Mouse (Mus musculus): ENCODE data around the gene Trnau1ap. TPM values are rescaled to one million over a fixed set of nuclear protein-coding genes. Genes with fewer than 3 reads are reported as not detected.

Gene Trnau1ap
- polyA plus RNA-seq, 1 experiment from 2014 or later: 89.3 TPM

- no peak for DNase-seq (ENCODE audit: low spot score)
These were observed 17.3 kb upstream of the Trnau1ap start for GRCm38 (mm10) chr4:132346661-132347060.

GRCm38 (mm10) chr4:132346261-132346660 is 16.9 kb upstream of the Trnau1ap start:
- Histone ChIP-seq H3K4me3 (ENCODE audit: low read depth, low read length) (no peak overlapping the region), H3K9ac (ENCODE audit: low read depth, low read length) (no peak overlapping the region)
- ATAC-seq (replicated peaks; ENCODE audit: low FRiP score): no peak

More at GRCm38 (mm10) chr4:132346661-132347060, 17.3 kb upstream of the Trnau1ap start:
- Histone ChIP-seq H3K4me2 (no peak overlapping the region), H3K36me3 (ENCODE audit: control insufficient read depth, insufficient read depth, low read length) (peaks cover 12% of the 10 kb centered on the region), H3K27me3 (replicated peaks; ENCODE audit: control insufficient read depth, insufficient read depth, low read length) (no peaks in the 10 kb centered on the region), H3K4me1 (replicated peaks; ENCODE audit: control insufficient read depth, insufficient read depth, low read length) (peaks cover 21% of the 10 kb centered on the region), H3K9me3 (ENCODE audit: control insufficient read depth, low read length) (no peaks in the 10 kb centered on the region), H3K27ac (ENCODE audit: low read depth, low read length) (no peak overlapping the region), H3K9ac (ENCODE audit: low read depth, low read length) (no peak overlapping the region), H3K4me3 (ENCODE audit: low read depth, low read length) (no peak overlapping the region)
- 57% methylated on average over 3 of the region's 3 CpGs for WGBS
- no peak for ATAC-seq (replicated peaks; ENCODE audit: low FRiP score)

GRCm38 (mm10) chr4:132345843-132346212 is 16.5 kb upstream of the Trnau1ap start:
- peak overlapping the region; percentile 69 for H3K4me3 ChIP-seq (ENCODE audit: low read depth, low read length)
- H3K9me3 ChIP-seq (ENCODE audit: control insufficient read depth, low read length): no peaks in the 10 kb centered on the region
- peaks cover 6% of the 10 kb centered on the region for H3K36me3 ChIP-seq (ENCODE audit: control insufficient read depth, insufficient read depth, low read length)
- peaks cover 18% of the 10 kb centered on the region for H3K4me1 ChIP-seq (replicated peaks; ENCODE audit: control insufficient read depth, insufficient read depth, low read length)
- H3K4me2 ChIP-seq: peak overlapping the region; percentile 72
- H3K27me3 ChIP-seq (replicated peaks; ENCODE audit: control insufficient read depth, insufficient read depth, low read length): no peaks in the 10 kb centered on the region
- DNase-seq (ENCODE audit: low spot score) (no peak), ATAC-seq (replicated peaks; ENCODE audit: low FRiP score) (no peak)
- peak overlapping the region; percentile 66; the same call in 1 of the 2 replicates for H3K27ac ChIP-seq (ENCODE audit: low read depth, low read length)
- 46% methylated on average over 5 of the region's 5 CpGs for WGBS
- H3K9ac ChIP-seq (ENCODE audit: low read depth, low read length): no peak overlapping the region

More at GRCm38 (mm10) chr4:132346261-132346660, 16.9 kb upstream of the Trnau1ap start:
- peak overlapping the region; percentile 72 for H3K4me2 ChIP-seq
- H3K36me3 ChIP-seq (ENCODE audit: control insufficient read depth, insufficient read depth, low read length): peaks cover 8% of the 10 kb centered on the region
- no peak for DNase-seq (ENCODE audit: low spot score)
- H3K27me3 ChIP-seq (replicated peaks; ENCODE audit: control insufficient read depth, insufficient read depth, low read length): no peaks in the 10 kb centered on the region
- 82% methylated on average over 4 of the region's 4 CpGs for WGBS
- no peak overlapping the region for H3K27ac ChIP-seq (ENCODE audit: low read depth, low read length)
- H3K4me1 ChIP-seq (replicated peaks; ENCODE audit: control insufficient read depth, insufficient read depth, low read length): peaks cover 18% of the 10 kb centered on the region
- H3K9me3 ChIP-seq (ENCODE audit: control insufficient read depth, low read length): no peaks in the 10 kb centered on the region

- ATAC-seq (replicated peaks; ENCODE audit: low FRiP score) (peak; percentile 81), DNase-seq (ENCODE audit: low spot score) (peak; percentile 95)
- Histone ChIP-seq H3K4me1 (replicated peaks; ENCODE audit: control insufficient read depth, insufficient read depth, low read length) (peaks cover 18% of the 10 kb centered on the region), H3K27me3 (replicated peaks; ENCODE audit: control insufficient read depth, insufficient read depth, low read length) (no peaks in the 10 kb centered on the region), H3K4me3 (ENCODE audit: low read depth, low read length) (peak overlapping the region; percentile 69), H3K4me2 (peak overlapping the region; percentile 72), H3K36me3 (ENCODE audit: control insufficient read depth, insufficient read depth, low read length) (peaks cover 4% of the 10 kb centered on the region), H3K9ac (ENCODE audit: low read depth, low read length) (peak overlapping the region; percentile 95), H3K9me3 (ENCODE audit: control insufficient read depth, low read length) (no peaks in the 10 kb centered on the region), H3K27ac (ENCODE audit: low read depth, low read length) (peak overlapping the region; percentile 66)
- WGBS: under 1% methylated on average over 83 of the region's 83 CpGs
These were observed 16.0 kb upstream of the Trnau1ap start for GRCm38 (mm10) chr4:132345135-132345842.

- peak overlapping the region; percentile 69 for H3K4me3 ChIP-seq (ENCODE audit: low read depth, low read length)
- no peaks in the 10 kb centered on the region for H3K27me3 ChIP-seq (replicated peaks; ENCODE audit: control insufficient read depth, insufficient read depth, low read length)
- peak overlapping the region; percentile 95 for H3K9ac ChIP-seq (ENCODE audit: low read depth, low read length)
- H3K27ac ChIP-seq (ENCODE audit: low read depth, low read length): peak overlapping the region; percentile 66
- DNase-seq (ENCODE audit: low spot score) (peak; percentile 53), ATAC-seq (replicated peaks; ENCODE audit: low FRiP score) (peak; percentile 37; the same call in 1 of the 2 replicates)
- H3K36me3 ChIP-seq (ENCODE audit: control insufficient read depth, insufficient read depth, low read length): peaks cover 11% of the 10 kb centered on the region
- H3K4me1 ChIP-seq (replicated peaks; ENCODE audit: control insufficient read depth, insufficient read depth, low read length): peaks cover 18% of the 10 kb centered on the region
- WGBS: 5% methylated on average over 13 of the region's 13 CpGs
- H3K4me2 ChIP-seq: peak overlapping the region; percentile 72
- H3K9me3 ChIP-seq (ENCODE audit: control insufficient read depth, low read length): no peaks in the 10 kb centered on the region
These were observed 15.2 kb upstream of the Trnau1ap start for GRCm38 (mm10) chr4:132344403-132345134.

- no peak overlapping the region for H3K27ac ChIP-seq (ENCODE audit: low read depth, low read length)
- WGBS: 80% methylated on average over 3 of the region's 3 CpGs
- no peak for ATAC-seq (replicated peaks; ENCODE audit: low FRiP score)
- H3K9me3 ChIP-seq (ENCODE audit: control insufficient read depth, low read length): no peaks in the 10 kb centered on the region
- H3K9ac ChIP-seq (ENCODE audit: low read depth, low read length): no peak overlapping the region
- no peaks in the 10 kb centered on the region for H3K27me3 ChIP-seq (replicated peaks; ENCODE audit: control insufficient read depth, insufficient read depth, low read length)
- H3K36me3 ChIP-seq (ENCODE audit: control insufficient read depth, insufficient read depth, low read length): peaks cover 39% of the 10 kb centered on the region
- no peak overlapping the region for H3K4me3 ChIP-seq (ENCODE audit: low read depth, low read length)
- H3K4me2 ChIP-seq: no peak overlapping the region
- DNase-seq (ENCODE audit: low spot score): no peak
- peaks cover 18% of the 10 kb centered on the region for H3K4me1 ChIP-seq (replicated peaks; ENCODE audit: control insufficient read depth, insufficient read depth, low read length)
These were observed 12.1 kb upstream of the Trnau1ap start for GRCm38 (mm10) chr4:132341451-132341850.

- H3K4me3 ChIP-seq (ENCODE audit: low read depth, low read length): no peak overlapping the region
- H3K36me3 ChIP-seq (ENCODE audit: control insufficient read depth, insufficient read depth, low read length): peaks cover 60% of the 10 kb centered on the region
- H3K4me1 ChIP-seq (replicated peaks; ENCODE audit: control insufficient read depth, insufficient read depth, low read length): peaks cover 15% of the 10 kb centered on the region
- ATAC-seq (replicated peaks; ENCODE audit: low FRiP score) (no peak), DNase-seq (ENCODE audit: low spot score) (no peak)
- no peaks in the 10 kb centered on the region for H3K9me3 ChIP-seq (ENCODE audit: control insufficient read depth, low read length)
- no peak overlapping the region for H3K9ac ChIP-seq (ENCODE audit: low read depth, low read length)
- no peak overlapping the region; the same call in 1 of the 2 replicates for H3K4me2 ChIP-seq
- 92% methylated on average over 13 of the region's 13 CpGs for WGBS
- no peak overlapping the region for H3K27ac ChIP-seq (ENCODE audit: low read depth, low read length)
- no peaks in the 10 kb centered on the region for H3K27me3 ChIP-seq (replicated peaks; ENCODE audit: control insufficient read depth, insufficient read depth, low read length)
These were observed 9.6 kb upstream of the Trnau1ap start for GRCm38 (mm10) chr4:132338943-132339342.

- peaks cover 50% of the 10 kb centered on the region for H3K36me3 ChIP-seq (ENCODE audit: control insufficient read depth, insufficient read depth, low read length)
- WGBS: 87% methylated on average over 6 of the region's 6 CpGs
- no peak overlapping the region for H3K4me2 ChIP-seq
These were observed 3.5 kb upstream of the Trnau1ap start for GRCm38 (mm10) chr4:132332880-132333279.

More at GRCm38 (mm10) chr4:132332880-132333279, 3.5 kb upstream of the Trnau1ap start:
- ATAC-seq (replicated peaks; ENCODE audit: low FRiP score) (no peak), DNase-seq (ENCODE audit: low spot score) (no peak)
- Histone ChIP-seq H3K27ac (ENCODE audit: low read depth, low read length) (no peak overlapping the region), H3K27me3 (replicated peaks; ENCODE audit: control insufficient read depth, insufficient read depth, low read length) (no peaks in the 10 kb centered on the region), H3K4me1 (replicated peaks; ENCODE audit: control insufficient read depth, insufficient read depth, low read length) (peaks cover 8% of the 10 kb centered on the region), H3K4me3 (ENCODE audit: low read depth, low read length) (no peak overlapping the region), H3K9me3 (ENCODE audit: control insufficient read depth, low read length) (no peaks in the 10 kb centered on the region), H3K9ac (ENCODE audit: low read depth, low read length) (no peak overlapping the region)

Measured in liver, embryonic 11.5 days (tissue).